Comparison of ENCODE assay signal across 12 mouse cellular contexts in genomic region chr2:60842976-60843375, GRCm38 (mm10).
DNase-seq lines count a peak whose midpoint lies in the region; ATAC-seq lines count a peak whose summit lies in the region.
"Had no signal": no experiment of that assay in that cellular context is flagged by ENCODE, and none has a peak within 500 bp of the region (broad histone marks: within the 10 kb centered on the region; RNA-seq: fewer than 3 reads in every experiment).

No protein-coding gene starts in this region.

- ATAC-seq in hindbrain, embryonic 11.5 days (ENCODE audit: low FRiP score), result no peak
- ATAC-seq in liver, embryonic 16.5 days (ENCODE audit: low read depth), result no peak
- ATAC-seq: intestine, embryonic 16.5 days; Patski had no signal

- peaks cover 19% of the 10 kb centered on the region for H3K4me1 ChIP-seq in hindbrain, embryonic 10.5 days (replicated peaks)
- no peaks in the 10 kb centered on the region for H3K4me1 ChIP-seq in hindbrain, embryonic 11.5 days (replicated peaks; ENCODE audit: control insufficient read depth, insufficient read depth, low read length)
- peaks cover 12% of the 10 kb centered on the region for H3K4me1 ChIP-seq in liver, embryonic 16.5 days (ENCODE audit: control insufficient read depth, low read depth, low read length)

- WGBS in hindbrain, embryonic 10.5 days, result 59% methylated on average over 4 of the region's 4 CpGs
- 65% methylated on average over 4 of the region's 4 CpGs for WGBS in hindbrain, embryonic 11.5 days
- WGBS in liver, embryonic 16.5 days (ENCODE audit: insufficient replicate concordance), result 12% methylated on average over 4 of the region's 4 CpGs

- no peak overlapping the region for H3K4me2 ChIP-seq in hindbrain, embryonic 11.5 days (replicated peaks; ENCODE audit: low read depth, low read length)
- H3K4me2 ChIP-seq in liver, embryonic 16.5 days (ENCODE audit: low read depth, low read length), result no peak overlapping the region

- H3K36me3 ChIP-seq in hindbrain, embryonic 10.5 days, result 0 out of 2 replicates have a peak, but pooled peaks cover 5% of the 10 kb centered on the region
- H3K36me3 ChIP-seq in hindbrain, embryonic 11.5 days (ENCODE audit: control insufficient read depth, insufficient read depth, low read length), result no peaks in the 10 kb centered on the region
- H3K36me3 ChIP-seq in liver, embryonic 16.5 days (ENCODE audit: control insufficient read depth, insufficient read depth), result no peaks in the 10 kb centered on the region; the same call in 1 of the 2 replicates

- H3K9ac ChIP-seq in hindbrain, embryonic 11.5 days (ENCODE audit: low read depth, low read length), result no peak overlapping the region
- H3K9ac ChIP-seq in liver, embryonic 16.5 days (ENCODE audit: low read depth, low read length), result no peak overlapping the region

- H3K27me3 ChIP-seq in hindbrain, embryonic 10.5 days (ENCODE audit: insufficient read depth, poor library complexity, severe bottlenecking), result no peaks in the 10 kb centered on the region
- H3K27me3 ChIP-seq in hindbrain, embryonic 11.5 days (ENCODE audit: control insufficient read depth, insufficient read depth, low read length), result no peaks in the 10 kb centered on the region
- no peaks in the 10 kb centered on the region for H3K27me3 ChIP-seq in liver, embryonic 16.5 days (ENCODE audit: control insufficient read depth, insufficient read depth, low read depth, low read length)
- H3K27me3 ChIP-seq: Patski had no signal

- H3K27ac ChIP-seq in hindbrain, embryonic 10.5 days, result no peak overlapping the region
- no peak overlapping the region for H3K27ac ChIP-seq in hindbrain, embryonic 11.5 days (ENCODE audit: low read depth, low read length)
- 0 out of 2 replicates have a peak overlapping the region, but pooled peaks have one; percentile 29 for H3K27ac ChIP-seq in liver, embryonic 16.5 days (ENCODE audit: low read length)

- H3K4me3 ChIP-seq in hindbrain, embryonic 10.5 days, result no peak overlapping the region
- no peak overlapping the region for H3K4me3 ChIP-seq in hindbrain, embryonic 11.5 days (ENCODE audit: low read depth, low read length)
- no peak overlapping the region for H3K4me3 ChIP-seq in liver, embryonic 16.5 days (ENCODE audit: low read depth, low read length)

- peak; percentile 15 for DNase-seq in hindbrain, embryonic 10.5 days (ENCODE audit: low spot score)
- no peak for DNase-seq in hindbrain, embryonic 11.5 days (ENCODE audit: low spot score)
- DNase-seq in B cell, adult 2 months, result peak; percentile 18 to 22
- peak; percentile 67 for DNase-seq in embryo, embryonic 10 days (ENCODE audit: low spot score)
- DNase-seq in right cerebral cortex, adult 18-20 months, result no peak
- DNase-seq in adrenal gland, adult 8-10 months, result no peak
- DNase-seq in ovary, postnatal 14 days (ENCODE audit: low spot score), result no peak
- DNase-seq: cerebellum, adult 18-20 months; thymus, adult 2 months had no signal

- no peaks in the 10 kb centered on the region for H3K9me3 ChIP-seq in hindbrain, embryonic 10.5 days
- H3K9me3 ChIP-seq in hindbrain, embryonic 11.5 days (ENCODE audit: control insufficient read depth, low read length), result no peaks in the 10 kb centered on the region
- no peaks in the 10 kb centered on the region for H3K9me3 ChIP-seq in liver, embryonic 16.5 days (replicated peaks; ENCODE audit: control insufficient read depth, low read length)

Comparison
In these comparisons a context has a peak if more than half of its experiments do, and no peak if none do; other contexts are left out.
1. DNase-seq: peak in hindbrain, embryonic 10.5 days (single experiment), B cell, adult 2 months (2 of 2) and embryo, embryonic 10 days (single experiment); none in hindbrain, embryonic 11.5 days (single experiment), right cerebral cortex, adult 18-20 months (single experiment), adrenal gland, adult 8-10 months (single experiment) and ovary, postnatal 14 days (single experiment).